Mouse (Mus musculus): ENCODE results near the gene Cep104.

The Cep104 gene

DNA sequence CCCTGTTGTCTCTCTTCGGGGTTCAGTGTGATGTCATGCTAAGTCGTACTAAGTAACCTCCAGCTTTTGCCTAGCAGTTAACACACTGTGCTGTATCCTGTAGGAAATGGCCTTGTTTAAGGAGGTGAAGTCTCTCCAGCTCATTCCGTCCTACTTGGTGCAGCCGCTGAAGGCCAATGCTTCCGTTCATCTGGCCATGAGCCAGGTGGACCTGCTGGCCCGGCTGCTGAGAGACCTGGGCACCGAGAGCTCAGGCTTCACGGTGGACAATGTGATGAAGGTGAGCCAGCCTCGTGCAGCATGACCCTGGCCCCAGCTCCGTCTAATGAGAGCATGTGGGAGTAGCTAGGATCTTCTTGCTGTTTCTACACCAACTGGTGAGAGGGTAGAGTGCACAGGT is 17.7 kb downstream of the Cep104 start:
- CTCF ChIA-PET, result no interaction called here

DNA sequence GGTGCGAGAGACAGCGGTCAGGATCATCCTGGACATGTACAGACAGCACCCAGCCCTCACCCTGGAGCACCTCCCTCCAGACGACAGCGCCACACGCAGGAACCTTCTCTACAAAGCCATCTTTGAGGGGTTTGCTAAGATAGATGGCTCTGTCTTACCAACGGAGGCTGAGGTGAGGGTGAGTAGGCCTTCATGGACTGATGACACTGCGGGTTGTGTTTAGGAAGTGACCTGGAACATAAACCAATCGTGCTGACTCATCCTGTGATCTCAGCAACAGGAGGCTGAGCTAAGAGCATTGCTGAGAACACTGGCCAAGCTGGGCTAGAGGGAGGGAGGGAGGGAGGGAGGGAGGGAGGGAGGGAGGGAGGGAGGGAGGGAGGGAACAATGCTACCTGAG is 18.5 kb downstream of the Cep104 start:
- CTCF ChIA-PET, result no interaction called here

DNA sequence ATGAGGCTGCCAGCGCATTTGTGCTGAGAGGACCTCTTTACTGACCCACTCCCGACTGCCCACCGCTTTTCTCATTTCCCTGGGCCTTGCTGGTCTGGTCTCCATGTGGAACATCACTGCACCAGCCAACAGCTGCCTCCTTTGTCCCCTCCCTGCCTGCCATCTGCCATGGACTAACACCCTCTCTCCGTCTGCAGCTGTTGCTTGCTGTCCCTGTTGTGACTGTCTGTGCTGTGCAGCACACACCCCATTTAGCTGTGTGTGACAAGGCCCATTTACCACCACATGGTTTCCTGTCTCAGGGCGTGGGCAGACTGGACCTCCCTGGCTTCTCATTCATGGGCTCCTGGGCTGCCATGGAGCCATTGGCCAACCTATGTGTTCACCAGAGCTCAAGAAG is 30.5 kb downstream of the Cep104 start:
- CTCF ChIA-PET, result interaction anchor here (0.6 kb wide), 1 partner anchor 93 kb away, joined by 3 read pairs; no protein-coding TSS in a partner anchor

DNA sequence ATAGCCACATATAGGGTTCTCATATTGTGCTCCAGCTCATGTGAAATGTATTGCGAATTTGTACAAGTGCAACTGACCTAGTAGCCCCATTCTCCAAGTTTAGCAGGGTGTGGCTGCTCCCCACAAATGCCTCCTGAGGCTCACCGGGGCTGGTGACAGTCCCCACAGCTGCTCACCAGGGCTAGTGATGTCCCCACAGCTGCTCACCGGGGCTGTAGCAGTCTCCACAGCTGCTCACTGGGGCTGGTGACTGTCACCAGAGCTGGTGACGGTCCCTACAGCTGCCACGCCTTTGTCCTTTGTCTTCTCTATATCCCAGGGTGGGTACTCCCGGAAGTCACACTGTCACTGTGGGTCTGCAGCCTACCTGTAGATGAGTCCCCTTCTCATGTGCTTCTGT is 31.3 kb downstream of the Cep104 start:
- CTCF ChIA-PET, result interaction anchor here (0.6 kb wide), 1 partner anchor 92 kb away, joined by 3 read pairs; no protein-coding TSS in a partner anchor

DNA sequence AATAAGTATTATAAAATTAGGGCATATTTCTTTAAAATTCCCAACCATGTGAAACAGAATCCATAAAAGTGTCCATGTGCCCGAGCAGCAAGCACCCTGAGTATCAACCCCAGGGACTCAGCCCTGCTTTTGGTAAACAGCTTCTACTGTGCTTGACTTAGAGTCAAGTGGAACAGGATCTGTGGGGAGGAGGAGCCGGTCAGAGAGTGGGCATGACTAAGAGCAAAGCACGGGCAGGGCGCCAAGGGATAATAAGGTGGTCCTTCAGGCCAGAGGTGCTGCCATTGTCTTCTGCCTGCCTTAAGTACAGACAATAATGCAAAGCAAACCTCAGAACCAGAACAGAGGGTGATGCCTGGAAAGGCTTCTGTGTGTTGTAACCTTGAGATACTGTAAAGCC is 32.8 kb downstream of the Cep104 start:
- CTCF ChIA-PET, result no interaction called here

DNA sequence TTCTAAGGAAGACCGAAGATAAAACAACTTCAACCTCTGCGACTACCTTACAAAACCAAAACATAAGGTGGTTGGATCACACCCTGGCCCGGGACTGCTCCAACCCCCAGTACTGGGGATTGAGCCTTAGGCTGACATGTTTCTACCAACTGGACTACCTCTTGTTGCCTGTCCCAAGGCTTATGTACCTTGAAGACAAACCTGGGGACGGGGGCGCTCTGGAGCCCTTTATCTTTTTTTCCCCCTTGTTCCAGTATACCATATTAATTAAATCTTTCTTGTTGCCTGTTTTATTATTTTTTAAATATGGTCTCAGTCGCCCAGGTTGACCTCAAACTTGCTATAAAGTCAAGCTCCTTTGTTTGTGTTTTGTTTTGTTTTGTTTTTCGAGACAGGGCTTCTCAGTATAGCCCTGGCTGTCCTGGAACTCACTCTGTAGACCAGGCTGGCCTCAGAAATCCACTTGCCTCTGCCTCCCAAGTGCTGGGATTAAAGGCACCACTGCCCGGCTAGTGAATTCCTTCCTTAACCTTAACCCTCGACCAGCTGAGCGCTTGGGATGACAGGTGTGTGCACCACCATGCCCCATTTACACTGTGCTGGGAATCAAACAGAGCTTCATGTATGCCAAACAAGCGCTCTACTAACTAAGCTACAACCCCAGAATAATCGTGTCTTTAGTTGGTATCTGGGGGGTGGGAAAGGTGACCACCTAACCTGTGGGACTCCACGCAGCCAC is 36.1 kb downstream of the Cep104 start:
- CTCF ChIA-PET, result interaction anchor here (0.5 to 1.9 kb wide), 3 partner anchors 36 to 1984 kb away, joined by 3 to 6 read pairs (median 3); partner anchors contain the start of genes Cep104, Dffb and Zbtb48

DNA sequence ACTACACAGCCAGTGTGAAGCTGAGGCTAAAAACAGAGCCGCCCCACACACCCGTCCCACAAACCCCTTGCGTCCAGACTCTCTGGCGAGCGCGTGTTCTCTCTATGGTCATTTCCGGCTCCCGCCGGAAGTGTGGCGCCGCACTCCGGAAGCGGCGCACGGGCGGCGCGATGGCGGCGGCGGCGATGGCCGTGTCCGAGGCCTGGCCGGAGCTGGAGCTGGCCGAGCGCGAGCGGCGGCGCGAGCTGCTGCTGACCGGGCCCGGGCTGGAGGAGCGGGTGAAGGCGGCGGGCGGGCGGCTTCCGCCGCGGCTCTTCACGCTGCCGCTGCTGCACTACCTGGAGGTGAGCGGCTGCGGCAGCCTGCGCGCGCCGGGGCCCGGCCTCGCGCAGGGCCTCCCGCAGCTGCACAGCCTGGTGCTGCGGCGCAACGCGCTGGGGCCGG is 36.7 kb downstream of the Cep104 start, which contains the start of gene Lrrc47:
TSS of gene Lrrc47 (plus strand) at position 86 of the 444 bp plus-strand sequence.
- CTCF ChIA-PET, result interaction anchor here (0.5 to 1.9 kb wide), 3 partner anchors 37 to 1984 kb away, joined by 3 to 6 read pairs (median 3); partner anchors contain the start of genes Cep104, Dffb and Zbtb48

DNA sequence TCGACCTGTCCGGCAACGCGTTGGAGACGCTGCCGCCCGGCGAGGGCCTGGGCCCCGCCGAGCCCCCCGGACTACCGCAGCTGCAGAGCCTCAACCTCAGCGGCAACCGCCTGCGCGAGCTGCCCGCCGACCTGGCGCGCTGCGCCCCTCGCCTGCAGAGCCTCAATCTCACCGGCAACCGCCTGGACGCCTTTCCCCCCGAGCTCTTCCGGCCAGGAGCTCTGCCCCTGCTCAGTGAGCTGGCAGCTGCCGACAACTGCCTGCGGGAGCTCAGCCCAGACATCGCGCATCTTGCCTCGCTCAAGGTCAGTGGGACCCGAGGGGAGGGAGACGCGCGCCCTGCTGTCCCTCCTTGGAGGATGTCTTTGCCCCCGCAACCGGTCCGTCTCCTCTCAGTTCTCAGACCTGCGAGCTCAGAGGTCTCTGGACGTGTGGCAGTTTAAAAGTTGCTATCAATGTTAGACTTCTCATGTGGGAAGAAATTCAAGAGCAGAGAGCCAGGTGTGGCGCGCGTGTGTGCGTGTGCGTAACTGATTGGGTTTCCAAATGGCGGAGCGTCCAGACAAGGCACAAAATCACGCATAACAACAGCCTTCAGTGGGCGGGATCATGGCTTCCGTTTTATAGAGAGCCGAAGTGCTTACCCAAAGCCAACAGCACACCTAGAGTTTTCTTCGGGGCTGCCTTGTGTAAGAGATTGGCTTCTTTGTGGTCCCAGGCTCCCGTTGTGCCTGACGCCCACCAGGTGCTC is 37.3 kb downstream of the Cep104 start:
- CTCF ChIA-PET, result interaction anchor here (1.2 to 1.9 kb wide), 2 partner anchors 37 to 54 kb away, joined by 3 to 6 read pairs; partner anchors contain the start of genes Cep104 and Dffb

DNA sequence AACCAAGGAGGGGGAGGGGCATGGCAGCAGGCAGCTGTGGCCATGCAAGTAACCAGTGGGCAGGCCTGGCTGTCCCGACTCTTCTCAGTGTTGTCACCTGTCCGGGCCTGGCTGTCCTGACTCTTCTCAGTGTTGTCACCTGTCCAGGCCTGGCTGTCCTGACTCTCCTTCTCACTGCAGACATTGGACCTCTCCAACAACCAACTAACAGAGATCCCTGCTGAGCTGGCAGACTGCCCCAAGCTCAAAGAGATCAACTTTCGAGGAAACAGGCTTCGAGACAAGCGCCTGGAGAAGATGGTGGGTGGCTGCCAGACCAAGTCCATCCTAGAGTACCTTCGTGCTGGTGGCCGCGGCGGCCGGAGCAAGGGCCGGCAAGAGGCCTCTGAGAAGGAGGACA is 40.5 kb downstream of the Cep104 start:
- CTCF ChIA-PET, result no interaction called here

DNA sequence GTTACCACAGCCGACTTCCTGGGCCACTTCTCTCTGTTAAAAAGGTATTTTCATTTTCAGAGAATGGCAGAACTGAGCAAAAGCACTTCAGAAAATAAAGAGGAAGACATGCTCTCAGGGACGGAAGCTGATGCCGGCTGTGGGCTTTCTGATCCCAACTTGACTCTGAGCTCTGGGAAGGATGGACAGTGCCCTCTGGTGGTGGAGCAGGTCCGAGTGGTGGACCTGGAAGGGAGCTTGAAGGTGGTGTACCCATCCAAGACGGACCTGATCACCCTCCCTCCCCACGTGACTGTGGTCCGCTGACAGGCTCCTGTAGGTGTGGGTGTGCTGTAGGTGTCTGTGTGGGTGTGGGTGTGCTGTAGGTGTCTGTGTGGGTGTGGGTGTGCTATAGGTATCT is 44.6 kb downstream of the Cep104 start:
- CTCF ChIA-PET, result no interaction called here

DNA sequence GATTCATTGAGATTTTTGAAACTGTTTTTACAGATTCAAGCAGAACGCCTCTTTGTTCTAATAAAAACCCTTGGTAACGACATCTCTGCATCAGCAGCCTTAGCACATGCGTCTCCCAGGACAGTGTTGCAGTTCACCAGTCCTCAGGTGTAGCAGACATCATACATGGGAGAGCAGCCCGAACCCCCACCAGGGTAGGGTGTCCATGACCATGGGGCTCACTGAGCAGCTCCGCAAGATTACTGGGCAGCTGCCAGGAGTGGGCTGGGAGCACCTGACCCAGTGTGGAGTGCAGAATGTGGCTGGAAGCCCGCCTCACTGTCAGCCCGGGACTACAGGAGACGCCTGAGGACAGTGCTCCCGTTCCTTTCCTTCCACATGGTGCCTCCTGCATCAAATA is 46.4 kb downstream of the Cep104 start:
- CTCF ChIA-PET, result no interaction called here

DNA sequence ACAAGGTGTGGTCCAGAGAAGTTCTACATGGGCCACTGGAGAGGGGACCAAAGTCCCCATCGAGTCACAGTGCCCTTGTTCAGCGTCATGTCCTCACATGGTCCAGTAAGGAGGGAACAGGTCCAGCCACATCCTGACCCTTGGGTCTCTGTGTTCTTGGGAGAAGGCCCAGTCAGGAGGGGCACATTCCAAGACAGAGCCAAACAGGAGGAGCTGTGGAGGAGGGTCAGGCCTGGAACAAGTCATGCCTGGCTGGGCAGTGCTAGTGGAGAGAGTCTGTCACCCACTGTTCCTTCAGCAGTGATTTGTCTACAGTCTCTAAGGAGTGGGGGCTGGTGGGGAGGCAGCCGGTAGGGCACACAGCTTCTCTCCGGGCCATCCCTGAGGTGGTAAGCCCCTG is 47.4 kb downstream of the Cep104 start:
- CTCF ChIA-PET, result no interaction called here

DNA sequence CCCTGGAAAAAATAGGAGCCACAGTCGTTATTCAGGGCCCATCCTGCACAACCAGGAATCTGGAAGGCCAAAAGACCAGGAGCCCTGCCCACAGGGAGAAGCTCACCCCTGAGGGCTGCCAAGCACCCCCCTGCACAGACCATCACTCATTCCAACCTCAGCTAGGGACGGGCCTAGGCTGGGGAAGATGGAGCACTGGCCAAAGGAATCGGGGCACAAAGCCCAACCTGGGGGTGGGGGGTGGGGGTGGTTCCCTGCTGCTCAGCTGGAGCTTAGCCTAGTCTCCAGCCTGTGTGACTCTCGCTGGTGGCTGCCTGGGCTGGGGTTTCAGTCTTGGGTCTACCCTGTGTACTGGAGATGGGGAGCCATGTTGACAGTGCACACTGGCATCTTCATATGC is 47.9 kb downstream of the Cep104 start:
- CTCF ChIA-PET, result no interaction called here

DNA sequence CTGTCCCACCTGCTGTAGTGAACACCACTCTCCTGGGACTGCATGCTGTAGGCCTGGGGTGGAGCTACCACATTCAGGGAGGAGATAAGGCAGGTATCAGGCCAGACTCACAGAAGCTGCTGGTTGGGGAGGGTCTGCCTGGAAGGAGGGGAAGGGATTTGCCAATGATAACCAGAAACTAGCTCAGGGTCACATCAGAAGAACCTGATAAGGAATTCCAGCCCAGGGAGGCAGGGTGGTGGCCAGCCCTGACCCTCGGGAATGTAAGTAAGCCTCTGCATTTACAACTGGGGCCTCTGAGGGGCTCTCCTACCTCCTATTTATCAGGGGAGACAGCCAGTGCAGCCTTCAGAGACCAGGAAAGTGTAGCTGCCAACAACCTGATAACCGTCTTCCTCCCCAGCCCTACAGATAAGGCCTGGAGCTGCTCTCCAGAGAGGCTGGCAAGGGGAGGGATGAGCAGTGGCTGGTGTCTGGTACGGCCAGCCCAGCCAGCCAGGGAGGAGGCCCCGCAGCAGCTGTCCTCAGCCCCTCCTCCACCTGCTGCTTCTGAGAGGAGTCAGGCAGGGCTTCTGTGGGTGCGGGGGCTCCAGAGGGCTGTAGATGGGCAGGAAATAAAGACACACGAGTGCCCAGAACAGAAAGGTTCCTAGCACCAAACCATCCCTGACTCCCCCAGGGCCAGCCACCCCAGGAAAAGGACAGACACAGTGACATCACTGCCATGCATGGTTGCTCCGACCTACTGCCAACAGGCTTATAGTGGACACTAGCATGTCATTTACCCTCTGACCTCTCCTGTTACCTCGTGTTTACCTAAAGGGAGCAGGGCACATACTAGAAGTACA is 49.0 kb downstream of the Cep104 start:
- CTCF ChIA-PET, result interaction anchor here (0.6 kb wide), 1 partner anchor 28 kb away, joined by 5 read pairs; no protein-coding TSS in a partner anchor

DNA sequence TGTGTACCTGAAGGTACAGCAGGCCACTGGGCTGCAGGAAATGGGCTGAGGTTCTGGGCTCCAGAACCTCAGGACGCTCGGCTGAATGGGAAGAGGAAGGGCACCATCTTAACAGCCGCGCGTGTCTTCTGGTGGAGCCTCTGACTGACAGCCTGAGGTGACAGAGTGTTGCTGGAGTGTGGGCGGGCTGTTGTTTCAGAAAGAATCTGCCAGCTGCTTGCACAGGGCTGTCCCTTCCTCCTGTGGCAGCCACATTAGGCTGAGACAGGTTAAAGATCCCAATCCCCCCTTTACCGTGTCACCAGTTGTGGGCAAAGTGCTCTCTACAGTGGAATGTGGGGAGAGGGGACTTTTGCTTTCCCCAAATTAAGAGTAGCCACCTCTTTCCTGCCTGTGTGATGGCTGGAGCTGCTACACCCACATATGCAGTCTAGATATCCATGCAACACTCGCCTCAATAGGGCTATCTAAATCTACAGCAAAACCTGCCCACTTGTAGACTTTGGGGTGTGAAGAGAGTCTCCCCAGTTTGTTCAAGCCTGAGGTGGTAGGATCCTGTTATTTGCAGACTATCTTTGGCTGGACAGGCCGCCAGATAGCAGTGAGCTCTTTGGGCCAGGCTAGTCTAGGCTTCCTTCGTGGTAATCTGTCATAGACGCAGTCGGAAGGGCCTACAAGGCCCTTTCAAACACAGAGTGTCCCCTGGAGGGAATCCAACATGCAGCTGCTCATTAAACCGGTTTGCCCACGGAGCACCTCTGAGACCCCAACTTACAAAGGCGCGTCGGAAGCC is 49.9 kb downstream of the Cep104 start:
- CTCF ChIA-PET, result interaction anchor here (0.6 kb wide), 1 partner anchor 29 kb away, joined by 5 read pairs; no protein-coding TSS in a partner anchor

DNA sequence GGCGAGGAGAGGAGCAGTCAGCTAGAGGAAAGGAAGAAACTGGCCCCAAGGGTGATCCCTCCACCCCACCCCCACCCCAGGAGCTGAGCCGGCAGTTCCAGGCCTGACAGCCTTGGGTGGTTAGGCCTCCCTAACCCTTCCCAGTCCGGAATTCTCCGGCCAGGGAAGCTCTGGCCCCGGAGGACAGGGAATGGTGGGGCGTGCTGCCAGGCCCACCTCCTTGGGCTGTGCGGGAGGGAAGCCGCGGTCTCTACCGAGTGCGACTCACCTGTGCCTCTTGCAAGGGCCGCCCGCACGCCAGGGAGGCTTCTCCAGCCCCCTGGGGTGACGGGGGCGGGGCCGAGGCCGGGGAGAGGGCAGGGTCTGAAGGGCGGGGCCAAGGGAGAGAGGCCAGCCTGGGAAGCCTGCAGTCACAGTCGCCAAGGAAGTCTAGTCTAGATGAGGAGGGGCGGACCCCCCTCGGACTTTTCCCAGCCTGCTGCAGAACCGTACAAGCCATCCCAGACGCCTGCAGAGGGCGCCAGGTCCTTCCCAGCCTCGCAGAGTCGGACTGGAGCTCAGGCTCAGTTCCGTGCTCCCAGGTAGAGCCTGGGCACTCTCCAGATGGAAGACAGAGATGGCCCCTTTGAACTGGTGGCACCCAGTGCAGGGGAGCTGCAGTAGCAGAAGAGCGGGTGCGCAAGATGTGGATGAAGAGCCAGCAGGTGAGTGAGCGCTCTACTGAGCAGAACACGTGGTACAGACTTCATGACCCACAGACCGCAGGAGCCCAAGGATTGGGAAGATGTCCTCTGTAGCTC is 50.8 kb downstream of the Cep104 start, which contains the start of gene Smim1:
TSS of gene Smim1 (minus strand) at position 590 of the 800 bp plus-strand sequence.
- CTCF ChIA-PET, result no interaction called here

DNA sequence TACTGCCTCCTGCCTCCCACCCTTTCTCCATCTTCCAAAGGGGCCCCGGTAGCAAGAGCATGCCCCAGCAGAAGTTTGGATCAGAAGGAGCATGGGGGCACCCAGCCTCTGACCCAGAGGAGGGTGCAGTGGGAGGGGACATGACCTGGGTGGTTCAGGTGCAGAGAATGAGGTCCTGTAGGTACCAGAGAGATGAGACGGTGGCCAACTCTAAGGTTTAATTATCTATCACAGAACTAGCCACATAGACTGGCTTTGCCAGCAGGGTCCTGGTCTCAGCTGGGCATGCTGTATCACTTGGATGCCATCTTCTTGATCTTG is 51.4 kb downstream of the Cep104 start:
- CTCF ChIA-PET, result no interaction called here

DNA sequence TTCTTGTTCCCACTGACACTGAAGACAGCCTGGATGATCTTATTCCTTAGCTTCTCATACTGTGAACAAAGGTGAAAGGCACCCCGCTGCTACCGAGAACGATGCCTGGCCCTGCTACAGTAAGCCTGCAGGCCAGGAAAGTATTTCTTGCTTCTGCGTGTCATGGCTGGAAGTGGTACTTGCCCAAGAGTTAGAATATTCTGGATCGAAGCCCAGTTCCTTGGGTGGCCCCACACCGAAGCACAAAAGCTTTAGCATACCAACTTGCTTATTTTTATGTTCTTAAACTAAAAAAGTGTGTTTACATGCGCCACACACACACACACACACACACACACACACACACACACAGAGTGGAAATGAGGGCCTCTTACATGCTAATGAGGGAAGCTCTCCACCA is 53.1 kb downstream of the Cep104 start:
- CTCF ChIA-PET, result interaction anchor here (0.7 kb wide), 1 partner anchor 18 kb away, joined by 4 read pairs; no protein-coding TSS in a partner anchor

DNA sequence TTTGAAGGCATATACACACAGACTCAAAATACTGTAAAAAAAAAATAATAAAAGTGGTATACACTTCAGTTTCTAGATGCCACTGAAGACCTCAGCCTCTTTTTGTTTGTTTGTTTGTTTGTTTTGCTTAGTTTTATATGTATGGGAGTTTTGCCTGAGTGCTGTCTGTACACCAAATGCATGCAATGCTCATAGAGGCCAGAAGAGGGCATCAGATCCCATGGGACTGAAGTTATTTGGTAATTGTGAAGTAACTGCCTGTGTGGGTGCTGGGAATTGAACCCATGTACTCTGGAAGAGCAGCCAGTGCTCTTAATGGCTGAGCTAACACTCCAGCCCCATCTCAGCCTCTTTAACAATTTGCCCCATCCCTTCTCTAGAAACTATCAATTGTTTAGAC is 53.7 kb downstream of the Cep104 start:
- CTCF ChIA-PET, result no interaction called here

DNA sequence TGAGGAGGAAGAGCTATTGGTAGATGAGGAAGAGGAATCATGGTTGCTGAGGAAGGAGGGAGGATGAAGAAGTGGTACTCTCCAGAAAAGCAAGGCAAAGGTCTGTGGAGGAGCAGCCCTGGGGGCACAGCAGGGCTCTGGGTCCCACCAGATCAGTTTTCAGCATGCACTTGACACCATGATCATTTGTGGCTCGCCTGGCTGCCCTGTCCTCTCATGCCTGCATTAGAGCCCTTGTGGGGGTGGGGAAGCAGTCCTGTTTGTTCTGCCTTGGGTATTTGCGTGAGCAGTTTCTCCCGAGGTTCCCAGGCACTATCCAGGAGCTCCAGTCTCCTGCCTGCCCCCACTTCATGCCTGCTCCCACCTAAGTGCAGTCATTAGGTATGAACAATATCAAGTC is 62.1 kb downstream of the Cep104 start:
- CTCF ChIA-PET, result no interaction called here

Data from spleen, embryonic (tissue).